Mouse (Mus musculus): ENCODE data around the gene AV320801.
"Not testable (repeated sequence)": the region's sequence is repeated elsewhere in the genome, so short reads cannot be mapped to it uniquely, and the experiment has no call there.

Gene AV320801

GRCm38 (mm10) chrX:135494288-135494687 lies at the start of gene AV320801:
TSS of gene AV320801 (plus strand) at chrX:135494588.
- not testable (repeated sequence) for DNase-seq

DNA sequence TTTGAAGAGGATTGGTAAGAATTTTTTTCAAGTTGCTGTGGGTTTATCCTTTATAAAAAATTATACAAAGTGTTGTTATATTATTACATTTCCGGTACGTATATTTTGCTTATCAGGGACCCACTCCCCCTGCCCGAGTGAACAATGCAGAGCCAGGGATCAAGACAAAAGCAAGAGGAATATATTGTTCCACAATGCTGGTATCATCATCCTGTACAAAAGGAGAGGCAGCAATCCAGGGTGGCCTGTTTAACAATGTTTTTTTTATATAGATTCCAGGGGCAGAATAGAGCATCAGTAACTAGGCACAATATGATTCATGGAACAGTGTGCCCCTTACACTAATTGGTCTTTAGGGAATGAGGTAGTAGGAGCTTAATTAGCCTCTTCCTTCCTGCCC lies 30.2 kb upstream of the AV320801 start:
- not testable (repeated sequence) for DNase-seq

DNA sequence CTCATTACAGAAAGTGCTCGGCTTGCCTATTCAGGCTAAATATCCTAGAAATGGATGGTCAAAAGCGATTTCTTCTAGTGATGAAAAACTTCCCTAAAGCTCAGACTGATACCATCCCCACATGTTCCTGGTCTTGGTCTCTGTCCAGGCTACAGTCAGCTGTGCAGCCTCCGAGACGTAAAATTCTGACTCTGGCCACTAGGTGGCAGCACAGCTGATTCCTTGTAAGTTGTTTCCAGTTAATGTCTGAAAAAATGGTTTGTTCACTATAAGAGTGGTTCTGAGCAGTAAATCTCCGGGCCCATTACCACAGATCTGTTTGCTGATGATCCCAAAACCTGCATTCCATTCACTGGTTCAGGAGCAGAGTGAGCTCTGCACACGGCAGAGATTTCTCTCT lies 12.5 kb upstream of the AV320801 start:
- DNase-seq = not testable (repeated sequence)

GRCm38 (mm10) chrX:135483183-135483582 lies 11.2 kb upstream of the AV320801 start:
- not testable (repeated sequence) for DNase-seq

Measured in right cerebral cortex, postnatal 25 days (tissue).